Mouse (Mus musculus): ENCODE data around the gene Olfr1152.

Gene Olfr1152

GRCm38 (mm10) chr2:87866192-87866591, at the start of gene Olfr1152:
TSS of gene Olfr1152 (plus strand) at chr2:87866492.
- no peak for DNase-seq (ENCODE audit: low read depth, low spot score)

- DNase-seq (ENCODE audit: low read depth, low spot score), result no peak
Measured at GRCm38 (mm10) chr2:87830233-87830632, 36.1 kb upstream of the Olfr1152 start, which contains the start of gene Olfr1148. TSS of gene Olfr1148 (plus strand) at chr2:87830533.

- DNase-seq (ENCODE audit: low read depth, low spot score), result no peak
Measured at GRCm38 (mm10) chr2:87843693-87844092, 22.6 kb upstream of the Olfr1152 start, which contains the start of gene Olfr1150-ps1. TSS of gene Olfr1150-ps1 (plus strand) at chr2:87843993.

- no peak for DNase-seq (ENCODE audit: low read depth, low spot score)
Measured at GRCm38 (mm10) chr2:87855562-87855961, 10.7 kb upstream of the Olfr1152 start, which contains the start of gene Olfr1151. TSS of gene Olfr1151 (plus strand) at chr2:87855862.

- DNase-seq (ENCODE audit: low read depth, low spot score), result no peak
Measured at GRCm38 (mm10) chr2:87894662-87895061, 28.4 kb downstream of the Olfr1152 start, which contains the start of gene Olfr1153. TSS of gene Olfr1153 (plus strand) at chr2:87894962.

- DNase-seq (ENCODE audit: low read depth, low spot score), result no peak
Measured at GRCm38 (mm10) chr2:87905066-87905465, 38.8 kb downstream of the Olfr1152 start, which contains the start of gene Olfr1154. TSS of gene Olfr1154 (minus strand) at chr2:87905166.
